Mouse (Mus musculus) heart, postnatal 0 days (tissue): ENCODE data around the gene Grid1. TPM values are rescaled to one million over a fixed set of nuclear protein-coding genes. Genes with fewer than 3 reads are reported as not detected.

Experiments
- ATAC-seq: fragments of 200-750 bp; cut with Nextera tagmentation; 2 replicates; pipeline ENCODE4 v1.8.0; 2017; ENCODE audit warnings: low read depth, moderate number of reproducible peaks, moderate library complexity; ENCODE audit not compliant: insufficient read depth
- DNase-seq: peaks from one replicate; pipeline ENCODE4 v3.0.0-alpha.2; 2016; ENCODE audit warnings: low spot score
- H3K27ac ChIP-seq: fragments of 300-500 bp; sonication (generic); 2 replicates; pipeline ENCODE4 v1.5.1; 2014; ENCODE audit warnings: low read depth, mild to moderate bottlenecking
- H3K27me3 ChIP-seq: fragments of 300-500 bp; sonication (generic); 2 replicates; pipeline ENCODE4 v1.6.1; 2014; ENCODE audit warnings: low read length, mixed read lengths; ENCODE audit not compliant: control insufficient read depth, insufficient read depth
- H3K36me3 ChIP-seq: fragments of 300-500 bp; sonication (generic); replicated peaks from 2 replicates; pipeline ENCODE4 v1.6.1; 2014; ENCODE audit warnings: low read length, mixed read lengths; ENCODE audit not compliant: control insufficient read depth, insufficient read depth
- H3K4me1 ChIP-seq: fragments of 300-500 bp; sonication (generic); 2 replicates; pipeline ENCODE4 v1.6.1; 2014; ENCODE audit warnings: antibody characterized with exemption; ENCODE audit not compliant: control insufficient read depth, insufficient read depth
- H3K4me2 ChIP-seq: fragments of 300-500 bp; sonication (generic); 2 replicates; pipeline ENCODE4 v1.6.1; 2014; ENCODE audit warnings: low read depth, mild to moderate bottlenecking, low read length, moderate library complexity
- H3K4me3 ChIP-seq: fragments of 300-500 bp; sonication (generic); 2 replicates; pipeline ENCODE4 v1.5.1; 2014; ENCODE audit warnings: low read depth, low read length
- H3K9ac ChIP-seq: fragments of 300-500 bp; sonication (generic); replicated peaks from 2 replicates; pipeline ENCODE4 v1.6.1; 2014; ENCODE audit warnings: low read depth, low read length, mixed read lengths
- H3K9me3 ChIP-seq: fragments of 300-500 bp; sonication (generic); replicated peaks from 2 replicates; pipeline ENCODE4 v1.6.1; 2016; ENCODE audit warnings: low read length; ENCODE audit not compliant: control insufficient read depth
- CTCF ChIP-seq: IDR thresholded peaks from 2 replicates; pipeline ENCODE4 v1.5.1; 2016; ENCODE audit warnings: antibody characterized with exemption, control low read depth, low read depth
- EP300 ChIP-seq: IDR thresholded peaks from 2 replicates; pipeline ENCODE4 v1.6.1; 2016; ENCODE audit warnings: antibody characterized with exemption, low read depth
- WGBS: fragments of 180-500 bp; shearing (Covaris S2); extraction: QIAGEN DNeasy Blood & Tissue Kit; methylation state at CpG from one replicate; pipeline ENCODE4 v1.1.7; 2014; 5-methylcytosine and 5-hydroxymethylcytosine counted together
- polyA plus RNA-seq: library from polyadenylated mRNA; unstranded; fragments of >200 nt; fragmentation: Nextera tagmentation; extraction: Ambion mirVana; gene quantifications from 2 replicates; pipeline ENCODE4 v1.2.1, GENCODE M21; 2015
- total RNA-seq: library from RNA; depleted of rRNA; stranded (reverse); fragments of >200 nt; gene quantifications from 2 replicates; pipeline ENCODE4 v1.2.3, GENCODE M21; 2014; ENCODE audit warnings: low replicate concordance

Gene Grid1
- total and polyA plus RNA-seq, 2 experiments from 2014 or later, result 0.05 TPM; not detected in 1

DNA sequence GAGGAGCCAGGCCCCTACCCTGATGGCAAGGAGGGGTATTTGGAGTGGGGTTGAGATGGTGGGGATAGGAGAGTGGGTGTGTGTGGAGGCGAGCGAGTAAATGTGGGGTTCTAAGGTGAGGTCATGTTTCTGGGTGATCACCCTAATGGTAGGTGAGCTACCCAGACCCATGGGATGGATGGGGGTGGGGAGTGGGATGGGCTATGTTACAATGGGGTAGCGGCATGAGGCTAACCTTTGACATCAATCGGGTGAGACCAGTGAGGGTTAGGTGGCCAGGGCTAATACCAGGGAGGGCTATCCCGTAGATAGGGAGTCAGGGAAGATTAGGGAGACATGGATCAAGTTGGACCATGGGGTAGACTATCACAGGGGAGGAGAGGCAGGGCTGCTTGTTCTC lies 27.7 kb downstream of the Grid1 start:
- no peaks in the 10 kb centered on the region for H3K27me3 ChIP-seq
- H3K27ac ChIP-seq, result no peak overlapping the region
- TF ChIP-seq EP300 (no peak), CTCF (no peak)

DNA sequence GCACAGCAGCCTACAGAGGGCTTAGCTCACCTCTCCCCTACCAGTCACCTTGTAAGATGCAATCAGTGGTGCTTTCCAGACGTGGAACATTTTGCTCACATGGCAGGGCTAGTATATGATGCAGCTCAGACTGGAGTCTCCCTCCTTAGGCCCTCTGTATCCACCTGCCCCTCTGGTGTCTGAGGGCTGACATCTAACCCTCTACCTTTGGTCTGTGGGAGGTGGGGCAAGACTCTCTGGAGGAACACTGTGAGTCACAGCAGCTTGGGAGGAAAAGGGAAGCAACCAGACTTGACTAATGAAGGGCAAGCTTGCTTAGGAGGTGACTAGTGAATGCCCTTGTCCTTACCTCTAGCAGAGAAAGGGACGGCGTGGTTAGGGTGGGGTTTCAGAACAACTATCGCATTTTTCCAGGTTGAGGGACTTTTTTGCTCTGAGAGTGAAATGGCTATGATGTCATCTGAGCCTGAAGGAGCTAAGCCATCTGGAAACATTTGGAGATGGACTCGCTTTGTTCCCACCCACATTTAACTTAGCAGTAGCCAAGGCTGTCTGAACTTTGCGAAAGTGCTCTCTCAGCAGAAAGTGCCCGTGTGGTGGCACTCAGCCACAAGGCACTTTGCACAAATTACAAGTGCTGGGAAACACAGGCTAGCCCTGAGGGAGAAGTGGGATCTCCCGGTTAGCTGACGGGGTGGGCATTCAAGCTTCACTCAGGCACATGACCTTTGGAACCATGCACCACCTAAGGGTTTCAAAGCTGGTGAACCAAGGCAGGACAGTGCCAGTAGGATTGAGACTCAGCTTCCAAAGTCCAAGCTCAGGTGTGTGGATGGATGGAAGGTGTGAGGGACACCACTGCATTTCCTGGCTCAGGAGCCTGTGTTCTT lies 41.2 kb downstream of the Grid1 start:
- H3K9me3 ChIP-seq, result no peaks in the 10 kb centered on the region
- H3K27ac ChIP-seq, result no peak overlapping the region
- no peak overlapping the region for H3K4me2 ChIP-seq
- no peak overlapping the region for H3K4me3 ChIP-seq
- DNase-seq (no peak), ATAC-seq (no peak)
- no peaks in the 10 kb centered on the region for H3K27me3 ChIP-seq
- H3K9ac ChIP-seq, result no peak overlapping the region
- no peaks in the 10 kb centered on the region for H3K36me3 ChIP-seq
- TF ChIP-seq EP300, result no peak
- TF ChIP-seq CTCF, result no peak
- WGBS, result 59% methylated on average over 9 of the region's 9 CpGs
- no peaks in the 10 kb centered on the region for H3K4me1 ChIP-seq

More for the DNA sequence above, 27.7 kb downstream of the Grid1 start:
- no peak overlapping the region for H3K4me3 ChIP-seq
- H3K4me1 ChIP-seq, result no peaks in the 10 kb centered on the region
- WGBS, result 83% methylated on average over 5 of the region's 5 CpGs
- no peaks in the 10 kb centered on the region for H3K9me3 ChIP-seq
- H3K9ac ChIP-seq, result no peak overlapping the region
- ATAC-seq (no peak), DNase-seq (no peak)
- no peaks in the 10 kb centered on the region for H3K36me3 ChIP-seq
- H3K4me2 ChIP-seq, result no peak overlapping the region

DNA sequence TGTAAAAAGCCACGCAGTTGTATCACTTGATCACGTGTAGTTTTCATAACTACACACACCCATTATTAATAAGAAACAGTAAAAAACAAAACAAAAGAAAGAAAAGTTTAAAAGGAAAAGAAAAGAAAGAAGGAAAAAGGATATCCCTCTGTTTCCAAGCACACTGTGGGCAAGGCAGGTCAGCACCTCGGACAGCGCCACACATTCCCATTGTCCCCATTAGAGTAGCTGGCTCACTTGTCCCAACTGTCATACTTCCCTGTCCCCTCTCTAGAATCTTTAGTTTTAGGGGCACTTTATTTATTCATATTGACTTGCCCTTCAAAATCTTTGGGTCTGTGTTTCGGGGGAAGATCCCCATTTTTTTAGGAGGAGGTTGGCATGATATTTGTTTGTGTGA lies 47.4 kb downstream of the Grid1 start:
- no peaks in the 10 kb centered on the region for H3K27me3 ChIP-seq
- no peak overlapping the region for H3K9ac ChIP-seq
- WGBS, result 14% methylated on average over 5 of the region's 5 CpGs
- DNase-seq (peak; percentile 11), ATAC-seq (no peak)
- TF ChIP-seq EP300 (no peak), CTCF (no peak)
- H3K4me3 ChIP-seq, result no peak overlapping the region
- no peaks in the 10 kb centered on the region for H3K9me3 ChIP-seq
- H3K27ac ChIP-seq, result no peak overlapping the region
- no peaks in the 10 kb centered on the region for H3K4me1 ChIP-seq
- no peak overlapping the region for H3K4me2 ChIP-seq
- H3K36me3 ChIP-seq, result no peaks in the 10 kb centered on the region

DNA sequence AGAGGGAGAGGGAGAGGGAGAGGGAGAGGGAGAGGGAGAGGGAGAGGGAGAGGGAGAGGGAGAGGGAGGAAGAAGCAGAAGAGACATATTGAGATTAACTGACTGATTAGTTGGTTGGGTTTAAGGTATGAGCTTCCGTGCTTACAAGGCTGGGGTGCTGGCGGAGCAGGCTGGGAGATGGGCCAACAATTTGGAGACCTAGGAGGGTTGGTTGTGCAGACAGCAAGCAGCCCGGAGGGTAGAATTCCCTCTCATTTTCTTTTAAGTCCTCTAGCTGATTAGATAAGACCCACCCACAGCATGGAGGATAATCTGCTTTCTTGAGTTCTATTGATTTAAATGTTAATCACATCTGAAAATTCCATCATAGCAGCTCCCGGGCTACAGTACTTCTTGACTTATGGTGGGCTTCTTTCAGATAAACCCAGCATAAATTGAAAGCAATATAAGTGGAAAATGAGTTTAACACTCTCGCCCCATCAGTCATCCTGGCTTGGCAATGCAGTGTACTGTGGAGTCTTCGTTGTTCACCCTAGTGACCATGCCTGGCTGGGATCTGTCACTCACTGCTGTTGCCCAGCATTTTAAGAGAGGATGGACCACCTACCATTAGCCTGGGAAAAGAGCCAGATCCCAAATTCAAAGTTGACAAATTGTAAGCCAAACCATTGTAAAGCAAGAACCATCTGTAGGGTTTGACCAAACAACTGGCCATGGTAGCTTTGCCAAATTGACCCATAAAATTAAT lies 48.8 kb downstream of the Grid1 start:
- no peaks in the 10 kb centered on the region for H3K4me1 ChIP-seq
- H3K4me2 ChIP-seq, result no peak overlapping the region
- H3K36me3 ChIP-seq, result no peaks in the 10 kb centered on the region
- H3K9me3 ChIP-seq, result no peaks in the 10 kb centered on the region
- no peaks in the 10 kb centered on the region for H3K27me3 ChIP-seq
- TF ChIP-seq CTCF (no peak), EP300 (no peak)
- no peak overlapping the region for H3K27ac ChIP-seq
- no peak overlapping the region for H3K9ac ChIP-seq
- H3K4me3 ChIP-seq, result no peak overlapping the region
- DNase-seq, result no peak
- ATAC-seq, result no peak
- WGBS, result 57% methylated on average over 6 of the region's 6 CpGs

DNA sequence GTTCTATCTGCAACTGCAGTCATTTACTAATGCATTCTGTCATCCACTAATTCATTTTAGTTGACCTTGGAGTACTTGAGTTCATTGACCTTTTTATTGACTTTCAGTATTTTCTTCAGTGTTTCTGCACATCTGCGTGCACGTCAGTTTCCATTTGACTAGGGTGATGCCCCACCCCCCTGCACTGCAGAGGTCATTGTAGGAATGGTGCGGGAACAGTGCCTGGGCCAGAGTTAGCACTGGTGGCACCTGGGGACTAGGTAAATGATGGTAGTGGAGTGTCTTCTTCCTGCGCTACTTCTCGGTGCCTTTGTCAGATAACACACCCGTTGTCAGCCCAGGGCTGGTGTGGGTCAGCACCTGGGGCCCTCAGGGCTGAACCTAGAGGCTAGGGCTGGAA lies 60.1 kb downstream of the Grid1 start:
- Histone ChIP-seq H3K27ac (no peak overlapping the region), H3K4me3 (no peak overlapping the region), H3K27me3 (no peaks in the 10 kb centered on the region), H3K4me2 (no peak overlapping the region), H3K9ac (no peak overlapping the region), H3K9me3 (no peaks in the 10 kb centered on the region), H3K36me3 (no peaks in the 10 kb centered on the region), H3K4me1 (no peaks in the 10 kb centered on the region)
- no peak for ATAC-seq
- 36% methylated on average over 6 of the region's 6 CpGs for WGBS
- no peak for DNase-seq
- TF ChIP-seq CTCF, result no peak
- TF ChIP-seq EP300, result no peak
